Mouse (Mus musculus) right cerebral cortex, adult 18-20 months (tissue): Measurements from ENCODE around the gene Vegfd.

ENCODE experiments used
- DNase-seq: peaks from one replicate; pipeline ENCODE4 v3.0.0; 2022; ENCODE audit warnings: mixed read lengths

The Vegfd gene

DNA sequence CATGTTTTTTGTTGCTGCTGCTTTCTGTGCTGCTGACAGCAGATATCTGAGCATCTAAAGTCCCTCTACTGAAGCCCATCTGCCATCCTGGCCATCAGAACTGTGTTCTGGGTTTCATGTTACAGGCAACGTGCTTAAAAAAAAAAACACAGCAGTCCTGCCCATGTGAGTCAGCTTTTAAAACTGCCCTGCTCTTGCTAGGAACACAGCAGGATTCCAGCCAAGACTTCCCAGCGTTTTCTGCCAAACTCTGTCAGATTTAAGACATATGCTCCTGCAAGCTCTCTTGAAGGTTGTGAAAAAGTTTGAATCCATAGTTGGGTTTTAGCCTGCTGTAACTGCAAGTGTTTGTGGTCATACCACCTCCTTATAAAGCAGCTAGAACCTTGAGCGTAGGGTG lies at the start of gene Vegfd:
Vegfd (plus strand) TSS at position 298 of the 400 bp plus-strand sequence.
- peak; percentile 62 for DNase-seq

DNA sequence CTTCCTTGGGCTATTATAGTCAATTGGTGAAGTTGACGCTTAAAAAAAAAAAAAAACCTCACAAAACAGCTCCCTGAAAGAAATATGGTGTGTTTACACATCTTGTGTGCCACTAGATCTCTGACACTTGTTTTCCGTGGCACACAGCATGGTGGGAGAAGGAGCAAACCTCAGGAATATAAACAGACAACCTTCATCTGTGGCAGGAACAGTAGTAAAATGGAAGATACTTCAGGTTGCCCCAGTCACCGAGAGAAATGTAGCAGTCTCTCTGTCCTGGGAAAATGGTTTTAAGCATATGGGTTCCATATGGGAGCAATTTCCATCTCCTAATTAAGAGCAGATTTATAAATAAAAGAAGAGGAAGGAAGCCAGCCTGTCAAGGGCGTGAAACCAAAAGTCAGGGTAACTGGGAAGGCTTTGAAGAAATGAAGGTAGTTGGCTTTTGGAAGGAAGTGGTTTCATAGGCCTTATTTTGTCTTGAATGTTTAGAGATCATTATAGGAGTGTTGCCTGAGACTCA lies 49.7 kb upstream of the Vegfd start:
- no peak for DNase-seq

DNA sequence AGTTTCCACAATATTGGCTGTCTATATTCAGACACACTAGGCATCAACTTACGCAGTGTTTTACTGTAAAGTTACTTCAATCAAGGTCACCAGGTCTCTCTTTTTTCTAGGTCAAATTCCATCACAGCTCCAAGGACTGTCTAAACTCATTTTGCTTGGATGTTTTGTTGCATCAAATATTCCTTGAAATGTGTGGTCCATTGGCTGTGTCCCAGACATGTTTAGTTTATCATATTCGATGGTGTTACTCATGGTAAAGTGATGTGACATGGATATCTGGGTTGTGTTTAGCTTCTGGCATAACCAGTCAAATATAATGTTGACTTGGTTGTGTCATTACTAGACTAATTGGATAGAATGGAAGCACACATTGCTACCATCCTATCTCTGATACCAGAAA lies 42.8 kb upstream of the Vegfd start:
- no peak for DNase-seq

DNA sequence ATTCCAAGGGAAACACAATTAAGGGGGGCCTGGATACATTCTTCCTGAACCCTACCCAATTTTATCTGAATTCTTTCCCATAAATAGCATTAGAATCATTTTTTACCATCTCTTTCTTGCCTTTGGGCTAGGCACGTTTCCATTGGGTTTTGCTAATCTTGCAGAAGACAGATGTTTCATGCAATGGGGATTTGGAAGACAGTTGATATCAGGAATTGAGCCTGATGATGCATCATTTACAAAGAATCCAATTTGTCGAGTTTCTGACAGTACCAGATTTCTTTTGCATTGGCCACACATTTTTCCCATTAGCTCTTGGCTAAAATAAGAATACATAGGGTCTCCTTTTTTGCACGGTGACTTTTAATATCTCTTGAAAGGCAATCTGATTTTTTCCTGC lies 42.4 kb upstream of the Vegfd start:
- no peak for DNase-seq

DNA sequence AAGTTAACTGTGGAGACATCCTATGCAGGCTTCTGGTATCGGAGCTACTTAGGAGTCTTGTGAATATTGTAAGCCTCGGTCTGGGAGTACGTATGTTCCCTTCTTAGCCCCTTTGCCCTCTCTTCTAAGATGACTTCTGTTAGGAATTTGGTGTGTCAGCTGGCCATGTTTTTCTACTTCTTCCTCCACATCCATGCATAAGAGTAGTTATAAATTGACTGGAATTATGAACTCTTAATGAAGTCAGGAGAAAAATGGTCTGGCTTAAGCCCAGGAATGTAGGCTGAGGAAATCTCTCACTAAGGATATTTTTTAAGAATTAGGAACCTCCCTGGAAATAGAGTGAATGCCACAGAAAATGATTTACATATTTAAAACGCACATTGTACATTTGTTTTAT lies 34.6 kb upstream of the Vegfd start:
- DNase-seq, result no peak

DNA sequence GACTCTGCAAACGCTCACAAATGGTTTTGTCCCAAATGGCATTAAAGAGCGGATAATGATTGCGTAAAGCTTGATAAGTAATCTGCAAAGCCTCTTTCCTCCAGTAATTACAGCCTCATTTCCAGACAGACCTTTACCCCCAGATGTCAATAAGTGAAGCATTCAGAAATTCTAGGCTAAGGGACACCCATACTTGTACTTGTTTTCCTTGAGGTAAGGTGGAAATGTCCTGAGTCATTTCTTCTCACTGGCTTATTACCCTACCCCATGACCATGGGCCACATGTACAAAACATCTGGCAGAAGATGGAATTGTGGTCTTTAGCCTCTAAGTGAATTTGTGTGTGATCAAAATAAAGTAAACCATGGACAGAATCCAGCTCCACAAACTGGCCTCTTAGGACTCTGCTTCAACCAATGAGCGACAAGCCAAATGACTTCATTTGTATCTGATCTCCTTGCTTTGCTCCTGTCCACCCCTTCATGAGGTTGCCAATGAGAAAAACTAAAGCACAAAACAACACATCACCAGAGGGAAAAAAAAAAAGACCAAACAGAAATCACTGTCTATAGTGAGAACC lies 27.7 kb upstream of the Vegfd start:
- DNase-seq, result no peak

DNA sequence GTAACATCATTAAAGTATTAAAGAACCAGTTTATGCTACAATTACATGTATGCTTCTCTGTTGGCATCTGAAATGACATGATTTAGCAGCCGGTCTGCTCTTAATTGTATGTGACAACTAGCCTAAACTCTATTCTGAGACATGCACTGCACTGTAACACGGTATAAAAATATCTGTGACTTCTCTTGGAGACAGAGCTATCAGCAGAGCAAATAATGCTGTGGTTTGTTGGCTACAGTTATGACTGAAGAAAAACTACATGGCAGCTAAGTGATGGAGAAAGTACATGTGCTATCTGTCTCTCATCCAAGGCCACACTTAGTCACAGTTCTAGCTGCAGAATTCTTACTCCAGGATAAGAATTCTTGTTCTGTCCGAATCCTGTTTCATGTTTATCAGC lies 24.2 kb upstream of the Vegfd start:
- no peak for DNase-seq

DNA sequence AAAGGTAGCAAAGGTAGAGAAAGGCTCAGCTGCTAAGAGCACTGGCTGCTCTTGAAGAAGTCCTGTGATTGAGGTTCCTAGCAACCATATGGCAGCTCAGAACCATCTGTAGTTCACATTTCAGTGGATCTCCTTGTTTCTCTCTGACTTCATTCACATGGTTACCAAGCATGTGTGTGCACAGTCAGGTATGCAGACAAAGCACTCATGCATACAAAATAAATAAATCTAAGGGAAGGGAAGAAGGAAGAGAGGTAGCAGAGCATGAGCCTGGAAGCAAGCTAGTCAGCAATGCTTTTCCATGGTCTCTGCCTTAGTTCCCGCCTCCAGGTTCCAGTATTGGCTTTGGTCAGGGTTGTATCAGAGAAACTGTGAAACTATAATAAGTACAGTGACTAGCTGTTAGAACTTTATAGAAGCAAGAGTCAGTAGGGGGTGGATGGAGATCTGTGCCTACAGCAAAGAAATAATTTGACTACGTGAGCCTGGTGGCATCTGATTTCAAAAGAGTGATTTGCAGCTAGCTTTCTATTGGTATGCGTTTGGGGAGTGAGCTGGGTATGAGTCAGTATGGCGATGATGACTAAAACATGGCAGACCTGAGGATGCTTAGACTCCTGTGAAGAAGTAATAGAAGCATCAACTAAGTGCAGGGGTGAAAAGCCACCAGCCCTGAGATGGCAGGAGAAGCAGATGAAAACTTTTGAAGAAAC lies 7.9 kb upstream of the Vegfd start:
- DNase-seq, result no peak

DNA sequence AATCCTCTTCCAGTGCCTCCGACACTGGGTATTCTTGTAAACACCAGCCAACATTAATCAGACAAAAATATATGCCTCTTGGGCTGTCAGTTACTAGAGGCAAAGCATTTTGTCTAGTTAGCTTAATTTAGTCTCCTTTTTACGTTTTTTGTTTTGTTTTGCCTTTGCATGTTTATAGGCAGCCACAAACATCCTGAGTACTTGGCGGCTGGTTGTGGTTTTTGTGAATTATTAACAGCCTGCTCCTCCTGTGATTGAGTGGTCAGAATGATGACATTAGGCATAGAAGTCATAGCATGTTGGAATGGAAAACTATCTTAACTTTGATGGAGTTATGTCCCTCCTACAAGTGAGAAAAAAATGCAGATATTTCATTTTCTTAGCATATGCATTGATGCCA lies 2.6 kb upstream of the Vegfd start:
- DNase-seq, result no peak

DNA sequence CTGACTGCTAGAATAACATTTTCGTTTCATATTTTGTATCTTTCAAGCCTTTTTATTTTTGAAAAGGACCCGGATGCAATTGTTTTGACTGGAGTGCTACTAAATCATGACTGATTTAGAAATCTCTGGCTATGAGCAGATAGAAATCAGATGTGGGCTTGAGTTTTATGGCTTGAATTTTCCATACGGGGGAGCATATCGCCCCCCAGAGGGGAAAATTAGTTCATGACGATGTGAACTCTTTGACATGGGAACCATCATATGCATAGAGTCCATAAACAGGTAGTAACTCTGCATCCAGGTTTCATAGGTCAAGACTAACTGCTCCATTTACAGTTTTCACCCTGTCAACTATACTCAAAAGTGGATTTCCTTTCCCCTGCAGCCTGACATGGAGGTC lies 1.4 kb downstream of the Vegfd start:
- DNase-seq, result no peak

DNA sequence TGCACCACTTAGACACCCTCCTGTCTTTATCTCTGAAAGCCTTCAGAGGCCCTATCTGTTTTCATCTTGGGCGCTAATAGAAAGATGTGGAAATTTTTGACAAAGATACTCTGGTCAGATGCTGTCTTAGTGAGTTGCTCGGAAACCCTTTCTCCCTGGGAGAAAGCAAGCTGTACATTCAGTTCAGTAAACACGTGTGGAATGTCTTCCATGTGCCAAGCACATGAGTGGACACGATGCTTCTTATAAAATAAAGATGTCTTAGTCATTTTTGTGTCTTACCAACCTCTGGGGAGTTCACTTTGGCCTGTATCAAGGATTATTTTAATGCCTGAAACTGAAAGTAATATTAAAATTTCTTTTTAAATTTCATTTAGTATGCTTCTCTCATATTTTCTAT lies 6.5 kb downstream of the Vegfd start:
- no peak for DNase-seq

DNA sequence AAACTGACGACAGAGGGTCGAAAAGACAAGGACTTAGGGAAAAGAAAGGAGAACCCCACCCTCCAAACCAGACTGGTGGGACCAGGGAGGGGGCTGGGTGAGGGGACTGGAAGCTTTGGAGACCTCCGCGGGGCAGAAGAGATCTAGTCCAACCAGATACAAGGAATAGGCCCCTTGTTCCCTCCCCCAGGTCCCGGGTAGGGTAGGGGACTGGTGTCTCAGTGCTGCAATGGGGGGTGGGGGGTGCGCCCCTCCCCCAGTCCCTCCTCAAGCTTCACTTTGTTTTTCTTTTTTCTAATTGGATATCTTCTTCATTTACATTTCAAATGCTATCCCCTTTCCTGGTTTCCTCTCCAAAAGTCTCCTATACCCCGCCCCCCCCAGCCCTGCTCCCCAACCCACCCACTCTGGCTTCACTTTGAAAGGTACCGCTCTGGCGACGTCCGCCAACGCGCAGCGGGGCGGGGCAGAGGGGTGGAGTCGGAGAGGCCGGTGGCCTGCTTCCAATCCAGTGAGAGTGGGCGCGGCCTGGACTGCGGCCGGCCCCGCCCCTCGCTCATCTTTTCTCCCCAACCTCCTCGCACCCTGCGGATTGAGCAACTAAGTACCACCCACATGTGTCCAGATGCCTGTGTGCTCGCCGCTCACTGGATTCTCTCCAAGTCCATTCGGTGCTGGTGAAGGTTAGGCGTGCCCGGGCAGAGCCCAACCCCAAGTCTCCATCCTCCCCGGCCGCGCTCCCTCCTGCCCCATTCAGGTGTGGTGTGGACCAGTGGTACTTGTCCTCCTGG lies 8.6 kb downstream of the Vegfd start:
- DNase-seq, result peak; percentile 76

DNA sequence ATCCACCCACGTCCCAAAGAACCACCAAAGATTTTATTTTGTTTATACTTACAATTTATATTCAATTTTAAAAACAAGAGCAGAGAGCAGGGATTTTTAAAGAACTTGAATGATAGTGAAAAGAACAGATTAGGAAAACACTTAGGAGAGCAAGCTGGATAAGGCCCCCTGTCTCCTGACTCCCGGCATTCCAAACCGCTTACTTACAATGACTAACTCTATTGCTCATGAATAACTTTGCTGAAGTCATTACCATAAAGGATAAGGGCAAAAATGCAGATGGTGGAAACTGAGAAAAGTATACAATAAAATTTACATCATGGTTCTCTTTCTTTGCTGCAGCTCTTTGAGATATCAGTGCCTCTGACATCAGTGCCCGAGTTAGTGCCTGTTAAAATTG lies 20.9 kb downstream of the Vegfd start:
- DNase-seq, result no peak

DNA sequence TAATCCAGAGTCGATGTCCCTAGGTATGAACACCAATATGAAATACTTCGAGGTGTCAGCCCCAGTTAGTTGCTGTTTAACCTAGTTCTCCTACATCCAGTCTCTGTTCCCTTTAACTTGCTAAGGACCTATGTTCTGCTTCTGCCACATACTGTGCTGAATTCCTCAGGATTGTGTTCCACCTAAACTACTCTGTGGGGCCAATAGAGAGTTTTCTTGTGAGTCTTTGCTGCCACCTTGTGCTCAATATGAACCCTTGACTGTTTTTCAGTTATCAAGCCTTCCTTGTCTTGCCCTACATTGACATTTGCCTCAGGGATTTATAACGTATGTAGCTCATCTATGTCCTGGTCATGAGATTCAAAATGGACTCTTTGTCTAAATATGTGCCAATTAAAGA lies 25.3 kb downstream of the Vegfd start:
- DNase-seq, result peak; percentile 19

DNA sequence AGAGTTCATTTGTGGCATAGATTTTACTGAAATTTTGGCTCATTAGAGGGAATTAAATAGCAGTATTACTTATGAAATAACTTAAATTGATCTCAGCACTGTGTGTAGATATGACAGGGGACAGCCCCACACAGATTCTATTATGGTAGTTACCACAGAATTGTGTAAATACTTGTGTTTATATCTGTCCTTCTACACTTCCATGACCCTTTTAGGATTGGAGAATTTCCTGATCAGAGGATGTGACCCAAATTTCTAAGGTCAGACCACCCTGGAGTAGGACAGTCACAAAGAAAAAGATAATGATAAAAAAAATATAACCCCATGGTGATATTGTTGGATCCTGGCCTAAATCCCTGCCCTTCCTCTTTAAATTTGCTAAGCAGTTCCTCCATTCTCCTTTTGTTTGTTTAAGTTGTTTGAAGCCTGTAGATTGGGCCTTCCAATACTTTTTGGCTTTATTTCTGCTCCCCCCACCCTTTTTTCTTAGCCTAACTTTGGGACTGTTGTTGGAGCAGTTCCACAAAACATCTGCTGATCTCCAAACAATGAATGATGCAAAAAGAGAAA lies 32.0 kb downstream of the Vegfd start:
- no peak for DNase-seq

DNA sequence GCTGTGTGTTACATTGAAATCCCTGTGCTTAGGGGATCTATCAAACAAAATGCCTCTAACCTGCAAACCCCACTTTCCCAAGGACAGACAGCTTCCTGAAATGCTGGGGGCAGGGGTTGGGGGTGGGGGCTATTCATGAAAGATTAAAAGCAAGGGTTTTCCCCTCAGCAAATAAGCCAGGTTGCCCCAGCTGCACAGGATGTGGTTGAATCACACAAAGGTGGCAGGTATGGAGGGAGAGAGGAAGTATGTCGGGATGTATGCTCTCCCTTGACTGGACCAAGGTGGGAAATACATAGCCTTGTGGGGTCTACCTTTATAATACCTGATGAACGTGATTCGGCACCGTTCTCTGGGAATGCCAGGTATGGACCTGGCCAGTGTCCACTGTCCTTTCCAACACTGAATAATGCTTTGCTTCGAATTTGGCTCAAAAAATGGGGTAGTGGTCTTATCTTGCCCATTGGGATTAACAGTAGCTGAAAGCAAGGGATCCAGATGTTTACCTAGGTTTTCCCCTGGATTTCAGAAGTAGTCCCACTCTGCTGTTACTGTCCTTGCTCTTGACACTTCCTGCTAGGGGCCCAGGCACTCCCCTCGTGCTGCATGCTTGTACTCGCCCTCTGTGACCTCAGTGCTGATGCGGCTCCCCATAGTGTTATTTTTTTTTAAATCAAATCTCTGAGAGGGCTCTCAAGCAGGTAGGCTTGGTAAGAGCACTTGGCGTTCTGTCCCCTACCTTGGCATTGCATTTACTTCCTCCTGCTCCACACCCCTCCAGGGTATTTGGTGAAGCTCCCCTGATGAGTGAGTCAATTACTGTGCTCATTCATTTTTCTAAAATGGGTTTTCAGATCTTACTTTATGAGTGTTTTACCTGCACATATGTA lies 33.2 kb downstream of the Vegfd start:
- no peak for DNase-seq

DNA sequence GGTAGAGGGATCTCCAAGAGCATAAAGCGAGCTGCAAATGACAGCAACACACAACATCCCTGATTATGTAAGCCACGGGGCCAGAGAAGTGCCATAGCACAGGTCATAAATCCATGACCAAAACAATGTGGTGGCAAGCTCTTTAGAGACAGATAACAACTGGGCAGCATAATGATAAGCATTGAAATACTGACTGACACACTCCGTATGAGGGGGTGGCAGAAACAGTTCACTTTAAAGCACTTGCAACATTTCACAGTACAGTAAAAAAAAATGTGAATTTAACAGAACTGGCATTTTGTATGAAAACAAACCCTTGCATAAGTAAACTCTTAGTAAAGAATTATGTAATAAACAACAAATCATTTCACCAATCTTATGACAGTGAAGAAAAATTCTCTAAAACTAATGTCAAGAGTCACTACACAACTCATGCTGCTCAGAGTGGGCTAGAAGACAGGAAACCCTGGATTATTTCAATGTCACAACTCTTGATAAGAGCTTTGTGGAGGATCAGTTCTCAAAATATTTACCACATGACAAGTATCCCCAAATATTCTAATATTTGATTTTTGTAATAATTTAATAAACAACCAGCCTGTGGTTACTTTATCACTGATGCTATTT lies 35.2 kb downstream of the Vegfd start:
- DNase-seq, result no peak

DNA sequence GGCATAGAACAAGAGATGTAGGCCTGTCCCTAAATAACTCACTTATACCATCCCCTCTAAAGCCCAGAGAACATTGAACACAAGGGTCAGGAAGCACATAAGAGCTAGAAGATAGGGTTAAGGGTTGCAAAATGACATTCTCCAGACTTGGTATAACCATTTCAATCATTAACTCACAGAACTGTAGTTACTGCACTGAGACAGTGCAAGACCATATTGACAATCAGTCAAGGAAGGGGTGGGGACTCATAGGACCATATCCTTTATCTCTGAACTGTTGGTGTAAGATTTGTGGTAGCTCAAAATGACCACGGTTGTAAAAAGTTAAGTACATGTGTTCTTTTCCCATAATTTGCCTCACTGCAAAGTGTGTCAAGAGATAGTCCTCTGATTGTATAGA lies 37.4 kb downstream of the Vegfd start:
- no peak for DNase-seq

DNA sequence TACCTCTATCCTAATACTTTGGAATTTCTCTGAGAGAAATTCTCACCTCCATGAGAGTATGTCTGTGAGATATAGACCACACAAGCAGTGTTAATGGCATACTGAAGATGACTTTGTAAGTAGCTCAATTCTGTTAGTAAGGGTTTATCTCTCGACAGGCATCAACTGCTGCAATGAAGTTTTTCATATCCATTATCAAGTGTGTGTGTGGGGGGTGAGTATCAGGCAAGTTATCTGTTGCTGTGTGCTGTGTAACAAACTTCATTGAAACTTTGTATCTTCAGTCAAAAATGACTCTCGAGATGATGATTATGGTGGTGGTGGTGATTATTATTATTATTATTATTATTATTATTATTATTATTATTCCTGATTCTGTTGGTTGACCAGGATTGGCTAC lies 43.6 kb downstream of the Vegfd start:
- DNase-seq, result no peak

DNA sequence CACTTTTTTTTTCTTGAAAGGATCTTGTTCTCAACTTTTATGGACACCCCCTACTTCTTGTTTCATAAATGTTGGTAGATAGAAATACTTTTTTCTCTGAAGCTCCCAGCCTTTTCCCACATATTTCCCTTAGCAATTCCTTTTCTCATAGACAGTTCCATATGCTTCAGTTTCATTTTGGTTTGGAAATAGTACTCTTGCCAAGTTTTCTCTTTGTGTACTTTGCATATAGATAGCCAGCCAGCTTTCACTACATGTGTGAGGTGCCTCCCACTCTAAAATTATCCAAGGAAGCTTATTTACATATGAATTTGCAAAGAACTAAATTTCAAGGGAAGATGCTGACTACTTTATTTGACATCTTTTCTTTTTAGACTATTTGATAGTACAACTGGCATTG lies 44.8 kb downstream of the Vegfd start:
- DNase-seq, result peak; percentile 20

DNA sequence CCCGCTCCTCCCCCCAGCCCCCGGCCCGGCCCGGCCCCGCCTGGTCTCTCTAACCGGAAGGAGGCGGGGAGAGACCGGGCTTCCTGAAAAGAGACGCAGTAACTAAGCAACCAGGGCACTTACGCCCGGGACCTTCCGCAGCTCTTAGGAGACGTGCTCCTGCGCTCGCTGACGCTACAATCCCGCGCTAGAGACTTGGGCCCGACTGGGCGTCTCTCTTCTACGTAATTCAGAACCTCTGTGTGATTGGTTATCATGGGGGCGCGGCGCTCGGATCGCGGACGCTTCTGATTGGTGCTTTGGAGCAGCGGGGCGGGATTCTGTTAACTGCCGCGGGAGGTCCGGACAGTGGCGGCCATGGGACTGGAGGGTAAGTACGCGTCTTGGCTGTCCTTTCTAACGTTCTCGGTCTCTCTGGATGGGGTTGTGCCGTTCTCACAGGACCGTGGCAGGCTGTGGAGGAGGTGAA lies 46.3 kb downstream of the Vegfd start, which contains the start of gene Piga:
Piga (plus strand) TSS at position 317 of the 469 bp plus-strand sequence.
- DNase-seq, result peak; percentile 94

DNA sequence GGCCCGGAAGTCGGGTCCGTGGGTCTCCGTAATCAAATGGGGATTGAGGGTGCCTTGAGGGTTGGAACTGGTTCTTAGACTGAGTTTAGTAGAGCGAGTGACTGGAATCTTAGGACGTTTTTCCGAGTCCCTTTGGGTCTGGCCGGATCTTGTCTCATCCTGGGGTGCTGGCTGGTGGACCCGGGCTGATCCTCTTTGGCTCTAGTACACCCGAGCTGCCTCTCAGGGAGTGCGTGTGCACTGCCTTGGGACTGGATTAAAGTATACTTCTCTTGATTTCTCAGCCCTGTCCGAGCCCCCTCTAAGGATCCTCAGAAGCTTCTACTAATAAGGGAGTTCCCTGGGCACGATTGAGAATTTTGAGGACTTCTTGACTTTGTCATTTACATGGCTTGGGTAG lies 46.8 kb downstream of the Vegfd start:
- no peak for DNase-seq
